Mouse (Mus musculus) bone marrow, adult 2 months (tissue): ENCODE measurements around the gene Arhgap4. TPM values are rescaled to one million over a fixed set of nuclear protein-coding genes. Genes with fewer than 3 reads are reported as not detected.

Source experiments
- H3K27ac ChIP-seq: fragments of 200-500 bp; 2 replicates; pipeline ENCODE4 v1.5.1; 2012; ENCODE audit warnings: low read depth, mild to moderate bottlenecking, control low read depth, inconsistent platforms, low read length; ENCODE audit not compliant: control insufficient read depth, poor library complexity, insufficient read depth
- H3K4me1 ChIP-seq: fragments of 200-500 bp; 2 replicates; pipeline ENCODE4 v1.6.1; 2011; ENCODE audit warnings: low read length; ENCODE audit not compliant: control insufficient read depth, insufficient read depth
- H3K4me3 ChIP-seq: fragments of 200-500 bp; replicated peaks from 2 replicates; pipeline ENCODE3; 2011; ENCODE audit warnings: mild to moderate bottlenecking, low read depth, low read length, control low read depth; ENCODE audit not compliant: control insufficient read depth
- CTCF ChIP-seq: fragments of 200-500 bp; IDR thresholded peaks from 2 replicates; pipeline ENCODE4 v1.5.1; 2011; ENCODE audit warnings: low read length, control low read depth; ENCODE audit not compliant: control insufficient read depth, insufficient read depth
- POLR2A ChIP-seq: fragments of 200-500 bp; IDR thresholded peaks from 2 replicates; pipeline ENCODE4 v1.6.1; 2011; ENCODE audit warnings: low read depth, mild to moderate bottlenecking, control low read depth, low read length, borderline replicate concordance; ENCODE audit not compliant: control insufficient read depth
- WGBS: fragments of 180-500 bp; shearing (Covaris S2); methylation state at CpG from one replicate; pipeline ENCODE4 v1.1.7; 2018; 5-methylcytosine and 5-hydroxymethylcytosine counted together
- polyA plus RNA-seq: library from polyadenylated mRNA; stranded (reverse); fragments of >200 nt; gene quantifications from 2 replicates; pipeline ENCODE4 v1.2.4, GENCODE M21; 2011; ENCODE audit warnings: low replicate concordance; ENCODE audit not compliant: missing spikeins, insufficient read depth, insufficient read length

The Arhgap4 gene
- polyA plus RNA-seq, 1 experiment = 163 TPM

GRCm38 (mm10) chrX:73922550-73922882 lies 846 bp upstream of the Arhgap4 start:
- H3K4me1 ChIP-seq = no peaks in the 10 kb centered on the region; the same call in 1 of the 2 replicates
- 59% methylated on average over 8 of the region's 8 CpGs for WGBS
- peak overlapping the region; percentile 73 for H3K4me3 ChIP-seq
- 0 out of 2 replicates have a peak overlapping the region, but pooled peaks have one; percentile 59 for H3K27ac ChIP-seq
- TF ChIP-seq CTCF (no peak), POLR2A (no peak)

DNA sequence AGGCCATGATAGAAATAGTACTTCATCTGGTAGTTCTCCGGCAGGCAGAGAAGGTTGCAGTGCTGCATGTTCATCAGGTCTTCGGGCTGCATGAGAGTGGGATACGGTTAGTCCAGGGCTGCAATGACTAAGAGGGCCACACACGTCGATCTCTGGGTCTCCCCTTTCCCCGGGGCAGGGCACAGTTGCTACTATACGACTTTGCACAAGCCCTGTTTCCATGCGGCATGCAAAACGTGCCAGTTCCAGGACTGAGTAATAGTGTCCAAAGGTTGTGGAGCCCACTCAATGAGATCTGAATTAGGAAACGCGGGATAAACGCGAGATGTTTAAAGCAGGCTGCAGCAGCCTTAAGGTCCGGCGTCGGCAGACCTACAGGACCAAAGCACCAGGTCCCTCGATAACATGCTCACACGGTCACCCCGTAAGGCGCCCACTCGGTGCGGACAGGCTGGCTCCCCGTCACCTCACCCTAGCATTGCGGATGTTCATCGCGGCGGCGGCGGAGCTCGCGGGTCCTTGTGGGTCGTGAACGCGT lies 316 bp downstream of the Arhgap4 start:
- Histone ChIP-seq H3K4me3 (peak overlapping the region; percentile 73), H3K4me1 (no peaks in the 10 kb centered on the region; the same call in 1 of the 2 replicates), H3K27ac (peak overlapping the region; percentile 68)
- no peak for TF ChIP-seq POLR2A
- TF ChIP-seq CTCF = no peak
- WGBS = 11% methylated on average over 34 of the region's 34 CpGs

DNA sequence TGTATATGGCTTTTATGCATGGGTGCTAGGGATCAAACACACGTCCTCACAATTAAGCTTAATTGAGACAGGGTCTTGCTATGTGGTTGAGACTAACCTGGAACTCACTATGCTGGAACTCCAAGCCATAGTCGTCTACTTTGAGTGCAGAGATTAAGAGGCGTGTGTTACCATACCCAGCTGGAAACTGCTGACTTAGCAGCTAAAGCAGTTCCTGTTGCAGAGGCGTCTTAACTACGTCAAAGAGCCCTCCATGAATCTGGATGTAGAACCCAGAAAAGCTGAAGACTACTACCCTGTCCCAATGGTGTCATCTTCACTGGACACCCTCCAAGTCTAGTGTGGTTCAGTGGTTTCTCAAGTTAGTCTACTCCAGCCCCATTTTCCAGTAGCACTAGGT lies 3.0 kb downstream of the Arhgap4 start:
- Histone ChIP-seq H3K4me3 (no peak overlapping the region), H3K4me1 (no peaks in the 10 kb centered on the region; the same call in 1 of the 2 replicates), H3K27ac (no peak overlapping the region)
- TF ChIP-seq CTCF = no peak
- WGBS = 72% methylated on average over 5 of the region's 5 CpGs

GRCm38 (mm10) chrX:73916945-73917344 lies 4.7 kb downstream of the Arhgap4 start:
- no peak for TF ChIP-seq CTCF
- TF ChIP-seq POLR2A = no peak
- H3K4me1 ChIP-seq = no peaks in the 10 kb centered on the region; the same call in 1 of the 2 replicates
- H3K27ac ChIP-seq = no peak overlapping the region
- H3K4me3 ChIP-seq = no peak overlapping the region
- 88% methylated on average over 8 of the region's 8 CpGs for WGBS

GRCm38 (mm10) chrX:73914827-73915703 lies 6.6 kb downstream of the Arhgap4 start:
- H3K4me3 ChIP-seq = peak overlapping the region; percentile 23
- TF ChIP-seq CTCF (peak; percentile 22; the same call in 1 of the 2 replicates), POLR2A (peak; percentile 78; the same call in 1 of the 2 replicates)
- peak overlapping the region; percentile 75 for H3K27ac ChIP-seq
- H3K4me1 ChIP-seq = no peaks in the 10 kb centered on the region; the same call in 1 of the 2 replicates
- 21% methylated on average over 31 of the region's 31 CpGs for WGBS

DNA sequence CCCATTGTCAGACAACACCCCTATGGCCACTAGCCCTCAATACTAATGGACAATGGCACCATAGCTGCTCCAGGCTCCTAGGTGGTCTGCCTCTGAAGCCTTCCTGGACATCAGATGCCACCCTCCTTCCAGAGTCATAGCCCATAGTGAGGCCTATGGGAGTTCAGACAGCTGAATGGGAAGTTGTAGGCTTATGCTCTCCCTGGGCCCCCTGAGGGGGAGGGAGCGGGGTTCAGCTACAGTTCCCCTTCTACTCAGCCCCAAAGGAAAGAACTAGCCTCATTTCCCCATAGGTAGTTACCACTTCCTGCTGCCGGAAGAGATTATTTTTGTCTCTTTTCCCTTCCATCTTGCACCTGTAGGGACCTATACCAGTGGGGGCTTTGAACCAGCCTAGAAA lies 10.1 kb downstream of the Arhgap4 start:
- Histone ChIP-seq H3K27ac (peak overlapping the region; percentile 97), H3K4me3 (peak overlapping the region; percentile 57), H3K4me1 (no peaks in the 10 kb centered on the region; the same call in 1 of the 2 replicates)
- 16% methylated on average over 2 of the region's 2 CpGs for WGBS
- TF ChIP-seq POLR2A (no peak), CTCF (no peak)

GRCm38 (mm10) chrX:73911156-73911555 lies 10.5 kb downstream of the Arhgap4 start:
- WGBS = 11% methylated on average over 21 of the region's 26 CpGs
- Histone ChIP-seq H3K4me1 (no peaks in the 10 kb centered on the region; the same call in 1 of the 2 replicates), H3K27ac (peak overlapping the region; percentile 97), H3K4me3 (peak overlapping the region; percentile 80)
- peak; percentile 91; the same call in 1 of the 2 replicates for TF ChIP-seq POLR2A
- TF ChIP-seq CTCF = no peak

GRCm38 (mm10) chrX:73910451-73910850 lies 11.2 kb downstream of the Arhgap4 start:
- TF ChIP-seq CTCF (no peak), POLR2A (no peak)
- peak overlapping the region; percentile 97 for H3K27ac ChIP-seq
- H3K4me1 ChIP-seq = no peaks in the 10 kb centered on the region; the same call in 1 of the 2 replicates
- peak overlapping the region; percentile 80 for H3K4me3 ChIP-seq
